Mouse (Mus musculus): Measurements from ENCODE around the gene Ddit4.
A peak's percentile ranks its signal among the peaks of the same experiment; 100 is the strongest.

Gene Ddit4

GRCm38 (mm10) chr10:59915196-59915962 is 36.3 kb downstream of the Ddit4 start:
- DNase-seq, result peak; percentile 95

- peak; percentile 99 for DNase-seq
Measured at GRCm38 (mm10) chr10:59911561-59912198, 40.0 kb downstream of the Ddit4 start.

- no peak for DNase-seq
Measured at GRCm38 (mm10) chr10:59911091-59911490, 40.5 kb downstream of the Ddit4 start.

- DNase-seq, result peak; percentile 98
Measured at GRCm38 (mm10) chr10:59909357-59909847, 42.2 kb downstream of the Ddit4 start.

- DNase-seq, result no peak
Measured at GRCm38 (mm10) chr10:59908776-59909315, 42.8 kb downstream of the Ddit4 start.

- peak; percentile 97 for DNase-seq
Measured at GRCm38 (mm10) chr10:59907695-59908299, 43.8 kb downstream of the Ddit4 start.

- DNase-seq, result peak; percentile 92
Measured at GRCm38 (mm10) chr10:59907080-59907609, 44.5 kb downstream of the Ddit4 start.

- no peak for DNase-seq
Measured at GRCm38 (mm10) chr10:59903170-59903569, 48.5 kb downstream of the Ddit4 start.

GRCm38 (mm10) chr10:59902606-59902990 is 49.0 kb downstream of the Ddit4 start:
- no peak for DNase-seq

- DNase-seq, result no peak
Measured at GRCm38 (mm10) chr10:59901986-59902605, 49.5 kb downstream of the Ddit4 start.

- DNase-seq, result no peak
Measured at GRCm38 (mm10) chr10:59901463-59901862, 50.2 kb downstream of the Ddit4 start.

GRCm38 (mm10) chr10:59900939-59901338 is 50.7 kb downstream of the Ddit4 start:
- peak; percentile 97 for DNase-seq

GRCm38 (mm10) chr10:59900174-59900435 is 51.5 kb downstream of the Ddit4 start:
- DNase-seq, result no peak
